Mouse (Mus musculus): ENCODE data around the gene Ptpro. TPM values are rescaled to one million over a fixed set of nuclear protein-coding genes. Genes with fewer than 3 reads are reported as not detected.

Ptpro gene
- under 1 TPM; 0.48 to 0.59 TPM for total RNA-seq (2021)
- long read RNA-seq, experiment 1, partial matches to known transcripts, result 3 of 4 reads
- long read RNA-seq, experiment 1, other reads (novel, unspliced or antisense), result 0 of 4 reads
- long read RNA-seq, experiment 2, partial matches to known transcripts, result 0 of 1 reads
- long read RNA-seq, experiment 2, other reads (novel, unspliced or antisense), result 1 of 1 reads

- no peak for DNase-seq (ENCODE audit: low spot score)
Measured at GRCm38 (mm10) chr6:137252194-137252886, at the start of gene Ptpro. Gene Ptpro (plus strand): TSS chr6:137252319.

DNA sequence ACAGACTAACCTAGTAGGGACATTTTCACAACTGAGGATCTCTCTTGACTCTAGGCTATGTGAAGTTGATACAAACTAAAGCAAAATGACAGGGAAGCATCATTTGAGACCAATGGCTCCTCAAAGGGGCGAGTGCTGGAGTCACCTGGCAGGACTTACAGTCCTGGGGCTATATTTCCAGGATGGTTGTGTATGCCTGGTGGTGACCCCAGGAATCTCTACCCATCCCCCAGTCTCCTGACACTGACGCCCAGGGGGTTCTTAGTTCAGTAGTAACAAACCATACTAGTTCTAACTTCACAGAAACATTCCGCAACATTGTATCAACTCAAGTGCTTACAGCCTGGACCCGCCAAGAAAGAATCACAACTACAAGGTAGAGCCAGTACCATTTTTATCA is 49.5 kb upstream of the Ptpro start:
- no peak for DNase-seq (ENCODE audit: low spot score)

GRCm38 (mm10) chr6:137205662-137206400 is 46.3 kb upstream of the Ptpro start:
- DNase-seq (ENCODE audit: low spot score), result no peak

GRCm38 (mm10) chr6:137207126-137207525 is 45.0 kb upstream of the Ptpro start:
- no peak for DNase-seq (ENCODE audit: low spot score)

DNA sequence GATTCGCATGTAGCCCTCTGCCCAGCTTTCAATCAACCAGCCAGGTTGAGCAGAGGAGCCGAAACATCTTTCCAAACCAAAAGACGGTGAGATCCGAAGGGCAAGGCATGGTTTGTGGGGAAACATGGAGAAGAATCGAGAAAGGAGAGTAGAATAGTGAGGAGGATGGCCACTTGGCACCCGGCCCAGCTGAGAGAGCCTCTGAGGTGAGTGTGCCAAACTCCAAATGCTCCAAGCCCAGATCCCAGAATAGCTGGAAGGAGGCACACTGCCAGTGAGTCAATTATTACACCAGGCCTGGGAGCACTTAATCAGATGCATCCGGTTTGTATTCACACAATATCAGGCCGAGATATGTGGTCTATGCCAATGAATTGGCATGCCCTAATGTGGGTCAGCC is 42.1 kb upstream of the Ptpro start:
- DNase-seq (ENCODE audit: low spot score), result peak; percentile 3

- DNase-seq (ENCODE audit: low spot score), result no peak
Measured at GRCm38 (mm10) chr6:137210991-137211390, 41.1 kb upstream of the Ptpro start.

- no peak for DNase-seq (ENCODE audit: low spot score)
Measured at GRCm38 (mm10) chr6:137211441-137211840, 40.7 kb upstream of the Ptpro start.

DNA sequence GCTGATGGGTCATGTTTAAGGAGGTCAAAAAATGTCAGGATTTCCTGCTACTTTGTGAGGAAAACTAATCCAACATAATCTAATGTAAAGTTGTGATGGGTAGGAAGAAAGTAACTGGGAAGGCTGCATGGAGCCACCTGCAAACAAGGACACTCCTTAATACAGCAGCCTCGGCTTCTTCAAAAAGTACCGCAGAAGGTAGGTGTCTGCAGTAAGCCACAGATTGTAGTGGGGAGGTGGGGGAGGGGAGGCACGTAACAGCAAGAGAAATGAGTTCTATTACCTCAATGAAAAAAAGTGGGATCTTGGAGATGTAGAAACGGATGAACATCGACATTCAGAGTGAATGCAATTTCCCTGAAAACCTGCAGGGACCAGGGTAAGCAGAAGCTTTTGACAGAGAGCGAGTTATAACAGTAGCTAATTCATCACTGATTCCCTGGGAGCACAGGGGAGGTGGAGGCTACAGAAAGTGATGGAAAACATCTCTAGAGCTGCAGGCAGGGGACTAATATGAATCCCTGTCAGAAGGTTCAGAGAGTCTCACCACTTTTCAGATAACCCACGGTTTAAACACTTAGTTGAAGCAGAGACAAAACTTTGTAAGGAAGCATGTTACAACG is 34.2 kb upstream of the Ptpro start:
- no peak for DNase-seq (ENCODE audit: low spot score)

GRCm38 (mm10) chr6:137252887-137253242 is 746 bp downstream of the Ptpro start:
- DNase-seq (ENCODE audit: low spot score), result no peak

GRCm38 (mm10) chr6:137253415-137253814 is 1.3 kb downstream of the Ptpro start:
- no peak for DNase-seq (ENCODE audit: low spot score)

- no peak for DNase-seq (ENCODE audit: low spot score)
Measured at GRCm38 (mm10) chr6:137261033-137261432, 8.9 kb downstream of the Ptpro start.

DNA sequence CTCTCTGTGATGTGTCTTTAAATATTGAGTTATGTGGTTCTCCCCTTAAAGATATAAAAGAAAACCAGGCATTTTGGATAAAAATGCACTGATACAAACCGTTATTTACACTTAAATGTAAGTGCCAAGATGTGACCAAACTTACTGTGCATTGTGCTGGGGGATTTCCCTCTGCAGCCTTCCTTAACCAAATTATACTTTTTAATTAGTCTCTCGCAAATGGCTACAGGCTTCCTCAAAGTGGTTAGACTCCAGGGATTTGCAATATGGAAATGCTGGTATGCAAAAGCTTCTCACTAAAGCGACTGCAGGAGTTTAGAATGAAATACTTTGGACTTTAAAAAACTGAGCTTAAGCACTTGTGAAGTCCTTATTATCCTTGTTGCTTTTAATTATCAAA is 10.0 kb downstream of the Ptpro start:
- no peak for DNase-seq (ENCODE audit: low spot score)

DNA sequence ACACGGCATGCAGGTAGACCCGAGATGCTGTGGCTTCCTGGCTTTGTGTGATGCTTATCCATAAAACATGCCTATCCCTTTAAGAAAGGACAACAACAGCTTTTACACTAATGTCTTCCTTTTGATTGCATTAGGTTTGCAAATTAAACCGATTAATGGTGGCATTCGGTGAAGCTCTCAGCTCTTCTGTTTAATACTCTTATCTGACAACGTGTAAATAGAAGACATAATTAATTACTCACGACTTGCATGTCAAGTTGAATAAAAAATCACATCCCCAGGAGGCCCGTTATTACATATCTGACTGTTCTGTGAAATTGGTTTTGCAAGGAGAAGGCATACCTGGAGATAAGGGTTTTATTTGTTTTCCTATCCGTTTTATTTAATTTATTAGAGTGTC is 15.9 kb downstream of the Ptpro start:
- DNase-seq (ENCODE audit: low spot score), result no peak

GRCm38 (mm10) chr6:137268592-137268991 is 16.5 kb downstream of the Ptpro start:
- no peak for DNase-seq (ENCODE audit: low spot score)

DNA sequence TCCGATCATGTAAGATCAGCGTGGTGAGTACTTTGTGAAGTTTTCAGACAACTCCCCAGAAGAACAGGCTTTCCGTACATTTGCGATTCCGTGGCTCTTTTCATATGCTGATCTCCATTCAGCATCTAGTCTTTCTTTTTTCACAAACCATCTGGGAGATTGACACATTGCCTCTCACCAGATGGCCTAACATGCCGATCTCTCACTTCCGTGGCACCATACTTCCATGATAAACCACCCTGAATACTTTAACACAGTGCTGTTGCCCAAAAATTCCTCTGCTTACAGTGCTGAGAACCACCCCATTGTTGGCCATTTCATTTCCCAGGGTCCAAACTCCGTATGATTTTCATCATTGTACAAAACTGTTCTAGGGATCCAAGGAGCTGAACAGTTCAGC is 20.4 kb downstream of the Ptpro start:
- no peak for DNase-seq (ENCODE audit: low spot score)

- DNase-seq (ENCODE audit: low spot score), result no peak
Measured at GRCm38 (mm10) chr6:137277587-137277994, 25.5 kb downstream of the Ptpro start.

DNA sequence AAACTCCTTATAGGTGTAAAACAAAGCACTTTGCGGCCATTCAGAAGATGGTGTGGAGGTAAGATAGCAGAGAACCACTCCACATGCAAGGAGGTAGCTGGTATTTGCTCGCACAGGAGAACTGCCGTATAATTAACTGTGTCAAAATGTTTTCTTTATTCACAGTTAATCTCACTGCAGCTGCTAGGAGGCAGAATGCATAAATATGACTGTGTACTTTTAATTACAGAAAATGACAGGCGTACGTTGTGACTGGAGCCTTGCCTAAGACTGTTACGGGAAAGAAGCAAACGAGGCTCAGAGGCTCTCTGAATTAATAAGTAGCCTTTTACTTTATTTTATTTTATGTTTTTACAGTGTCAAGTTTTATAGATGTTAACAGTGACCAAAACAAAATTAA is 27.5 kb downstream of the Ptpro start:
- no peak for DNase-seq (ENCODE audit: low spot score)

- no peak for DNase-seq (ENCODE audit: low spot score)
Measured at GRCm38 (mm10) chr6:137281541-137282049, 29.5 kb downstream of the Ptpro start.

DNA sequence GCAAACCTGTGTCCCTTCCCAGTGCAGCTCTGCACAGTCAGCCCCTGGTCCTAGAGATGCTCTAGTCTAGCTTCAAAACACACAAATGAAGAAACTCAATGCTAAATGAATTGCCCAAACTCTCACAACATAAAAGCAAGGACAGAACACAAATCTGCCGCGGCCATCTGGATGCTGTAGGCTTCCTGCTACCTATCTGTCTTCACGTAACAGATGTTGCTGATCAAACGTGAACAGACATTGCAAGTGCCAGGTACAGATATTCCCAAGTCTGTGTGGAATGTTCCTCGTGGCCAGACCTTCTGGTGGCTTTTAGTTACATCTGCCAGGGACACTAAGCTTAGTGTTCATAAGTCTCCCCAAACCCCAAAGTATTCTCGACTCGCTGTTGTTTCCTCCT is 29.9 kb downstream of the Ptpro start:
- no peak for DNase-seq (ENCODE audit: low spot score)

- no peak for DNase-seq (ENCODE audit: low spot score)
Measured at GRCm38 (mm10) chr6:137286376-137286775, 34.3 kb downstream of the Ptpro start.

DNA sequence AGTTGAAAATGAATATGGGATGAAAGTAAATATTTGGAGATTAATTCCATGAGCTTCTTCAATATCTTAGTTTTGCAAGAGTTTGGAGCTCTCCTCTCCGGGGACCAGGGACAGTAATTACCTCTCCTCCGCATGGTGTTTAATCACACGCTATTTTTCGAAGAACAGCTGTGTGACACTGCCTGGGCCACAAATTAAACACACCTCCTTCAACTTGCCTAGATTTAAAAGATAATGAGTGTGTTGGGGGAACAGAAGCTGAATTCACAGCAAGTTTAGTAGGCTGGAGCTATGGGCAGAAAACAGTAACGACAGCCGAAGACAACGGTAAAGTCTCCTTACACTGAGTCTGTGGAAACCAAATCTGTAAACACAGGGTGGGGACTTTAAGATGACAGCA is 35.7 kb downstream of the Ptpro start:
- no peak for DNase-seq (ENCODE audit: low spot score)

- DNase-seq (ENCODE audit: low spot score), result no peak
Measured at GRCm38 (mm10) chr6:137288264-137288663, 36.1 kb downstream of the Ptpro start.
